Mouse (Mus musculus): ENCODE measurements around the gene Ralgapb. TPM values are rescaled to one million over a fixed set of nuclear protein-coding genes. Genes with fewer than 3 reads are reported as not detected.
A peak's percentile ranks its signal among the peaks of the same experiment; 100 is the strongest.

The Ralgapb gene
- polyA plus RNA-seq (2012; fragmentation: generic; extraction: Trizol), result 8.4 TPM
- long read RNA-seq, experiment 1, partial matches to known transcripts, result 0 of 2 reads
- long read RNA-seq, experiment 1, other reads (novel, unspliced or antisense), result 2 of 2 reads
- long read RNA-seq, experiment 2, full-length matches to known transcripts, result 4 of 14 reads
- long read RNA-seq, experiment 2, partial matches to known transcripts, result 7 of 14 reads
- long read RNA-seq, experiment 2, other reads (novel, unspliced or antisense), result 3 of 14 reads

DNA sequence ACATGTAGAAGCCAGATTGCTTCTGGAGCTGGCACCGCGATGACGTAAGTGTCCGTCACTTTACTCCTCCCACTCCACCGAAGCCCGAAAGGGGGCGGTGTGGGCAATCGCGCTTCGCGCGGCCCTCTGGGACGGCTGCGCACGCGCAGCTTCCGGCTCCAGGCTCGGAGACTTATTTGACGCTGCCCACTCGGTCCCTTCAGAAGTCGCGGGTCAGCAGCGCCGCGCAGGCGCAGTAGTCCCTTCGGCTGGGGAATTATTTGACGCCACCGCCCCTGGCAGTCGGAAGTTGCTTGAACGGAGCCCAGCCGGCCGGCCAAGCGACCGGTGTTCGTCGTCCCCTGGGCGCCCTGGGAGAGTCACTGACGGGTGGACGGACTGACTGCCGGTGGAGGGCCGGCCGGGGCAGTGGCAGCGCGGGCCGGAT is at the start of gene Ralgapb:
Ralgapb (plus strand) TSS at position 254 of the 427 bp plus-strand sequence.
- Histone ChIP-seq H3K79me2 (ENCODE audit: control insufficient read depth, insufficient read depth) (peaks cover 49% of the 10 kb centered on the region), H3ac (ENCODE audit: control insufficient read depth, insufficient read length, low read depth) (peak within 1 kb of the TSS; percentile 92), H3K4me3 (ENCODE audit: insufficient read depth, poor library complexity, severe bottlenecking) (peak within 1 kb of the TSS; percentile 87), H3K79me3 (ENCODE audit: low read depth) (peaks cover 41% of the 10 kb centered on the region), H3K27me3 (ENCODE audit: control insufficient read depth, insufficient read depth, insufficient read length) (peaks cover under 1% of the 10 kb centered on the region), H3K36me3 (ENCODE audit: control insufficient read depth, insufficient read depth) (no peaks in the 10 kb centered on the region)
- TF ChIP-seq CEBPB (IDR thresholded peaks at IDR 0.05; ENCODE audit: low read depth), result peak; percentile 14
- no peak for TF ChIP-seq MYOG (IDR thresholded peaks at IDR 0.05; ENCODE audit: control insufficient read depth, extremely low read depth, insufficient read length)
- TF ChIP-seq CTCF (IDR thresholded peaks at IDR 0.05; ENCODE audit: control insufficient read depth, insufficient read depth, insufficient read length), result peak; percentile 27

GRCm38 (mm10) chr2:158360873-158361677 is 48.6 kb upstream of the Ralgapb start:
- Histone ChIP-seq H3K27me3 (ENCODE audit: control insufficient read depth, insufficient read depth, insufficient read length) (no peaks in the 10 kb centered on the region), H3K4me3 (ENCODE audit: insufficient read depth, poor library complexity, severe bottlenecking) (peak overlapping the region; percentile 85), H3ac (ENCODE audit: control insufficient read depth, insufficient read length, low read depth) (peak overlapping the region; percentile 89), H3K79me3 (ENCODE audit: low read depth) (peaks cover 41% of the 10 kb centered on the region), H3K79me2 (ENCODE audit: control insufficient read depth, insufficient read depth) (peaks cover 52% of the 10 kb centered on the region), H3K36me3 (ENCODE audit: control insufficient read depth, insufficient read depth) (peaks cover 46% of the 10 kb centered on the region)
- TF ChIP-seq FOSL1 (IDR thresholded peaks at IDR 0.05; ENCODE audit: insufficient read depth, low read length, poor library complexity, severe bottlenecking) (no peak), CTCF (IDR thresholded peaks at IDR 0.05; ENCODE audit: control insufficient read depth, insufficient read depth, insufficient read length) (peak; percentile 68), MYOD1 (IDR thresholded peaks at IDR 0.05; ENCODE audit: control insufficient read depth, insufficient read length, low read depth) (no peak), MAX (IDR thresholded peaks at IDR 0.05) (peak; percentile 99), CEBPB (IDR thresholded peaks at IDR 0.05; ENCODE audit: low read depth) (no peak), MYOG (IDR thresholded peaks at IDR 0.05; ENCODE audit: control insufficient read depth, extremely low read depth, insufficient read length) (no peak), USF1 (IDR thresholded peaks at IDR 0.05; ENCODE audit: low read depth) (peak; percentile 1)

DNA sequence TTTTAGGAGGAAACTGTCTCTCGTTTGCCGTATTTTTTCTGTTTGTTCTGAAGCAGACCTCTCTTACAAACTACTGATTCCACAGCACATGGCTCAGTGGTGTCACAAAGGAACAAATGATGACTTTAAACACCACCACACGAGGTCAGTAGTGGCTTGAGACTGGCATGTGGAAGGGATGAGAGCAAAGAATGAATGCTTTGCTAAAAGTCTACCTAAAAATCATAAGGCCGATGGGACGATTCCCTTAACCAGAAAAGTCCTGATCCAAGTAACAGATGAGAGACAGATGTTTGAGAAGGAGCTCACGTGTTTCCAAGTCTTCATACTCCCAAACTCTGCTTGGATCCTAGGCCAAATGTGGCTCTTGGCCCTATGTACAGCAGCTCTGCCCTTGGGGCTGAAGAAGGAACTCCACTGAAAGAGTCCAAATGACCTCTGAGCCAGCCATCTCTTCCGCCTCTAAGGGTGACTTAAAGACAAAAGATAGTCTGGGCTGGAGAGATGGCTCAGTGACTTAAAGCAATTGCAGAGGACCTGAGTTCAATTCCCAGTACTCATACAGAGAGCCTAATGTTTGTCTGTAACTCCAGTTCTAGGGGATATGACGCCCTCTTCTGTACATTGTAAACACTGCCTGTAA is 47.8 kb upstream of the Ralgapb start:
- Histone ChIP-seq H3K4me3 (ENCODE audit: insufficient read depth, poor library complexity, severe bottlenecking) (peak overlapping the region; percentile 85), H3K27me3 (ENCODE audit: control insufficient read depth, insufficient read depth, insufficient read length) (peaks cover 5% of the 10 kb centered on the region), H3K79me3 (ENCODE audit: low read depth) (peaks cover 41% of the 10 kb centered on the region), H3ac (ENCODE audit: control insufficient read depth, insufficient read length, low read depth) (no peak overlapping the region), H3K36me3 (ENCODE audit: control insufficient read depth, insufficient read depth) (peaks cover 39% of the 10 kb centered on the region), H3K79me2 (ENCODE audit: control insufficient read depth, insufficient read depth) (peaks cover 46% of the 10 kb centered on the region)
- TF ChIP-seq USF1 (IDR thresholded peaks at IDR 0.05; ENCODE audit: low read depth) (no peak), MAX (IDR thresholded peaks at IDR 0.05) (no peak), CEBPB (IDR thresholded peaks at IDR 0.05; ENCODE audit: low read depth) (no peak), MYOD1 (IDR thresholded peaks at IDR 0.05; ENCODE audit: control insufficient read depth, insufficient read length, low read depth) (no peak), CTCF (IDR thresholded peaks at IDR 0.05; ENCODE audit: control insufficient read depth, insufficient read depth, insufficient read length) (no peak), MYOG (IDR thresholded peaks at IDR 0.05; ENCODE audit: control insufficient read depth, extremely low read depth, insufficient read length) (no peak), FOSL1 (IDR thresholded peaks at IDR 0.05; ENCODE audit: insufficient read depth, low read length, poor library complexity, severe bottlenecking) (no peak)

GRCm38 (mm10) chr2:158364175-158364574 is 45.5 kb upstream of the Ralgapb start:
- H3K79me3 ChIP-seq (ENCODE audit: low read depth), result peaks cover 21% of the 10 kb centered on the region
- no peak for TF ChIP-seq MYOD1 (IDR thresholded peaks at IDR 0.05; ENCODE audit: control insufficient read depth, insufficient read length, low read depth)
- no peak for TF ChIP-seq FOSL1 (IDR thresholded peaks at IDR 0.05; ENCODE audit: insufficient read depth, low read length, poor library complexity, severe bottlenecking)
- TF ChIP-seq MAX (IDR thresholded peaks at IDR 0.05), result no peak
- TF ChIP-seq CTCF (IDR thresholded peaks at IDR 0.05; ENCODE audit: control insufficient read depth, insufficient read depth, insufficient read length), result no peak
- no peak for TF ChIP-seq CEBPB (IDR thresholded peaks at IDR 0.05; ENCODE audit: low read depth)
- TF ChIP-seq MYOG (IDR thresholded peaks at IDR 0.05; ENCODE audit: control insufficient read depth, extremely low read depth, insufficient read length), result no peak
- TF ChIP-seq USF1 (IDR thresholded peaks at IDR 0.05; ENCODE audit: low read depth), result no peak
- peaks cover 15% of the 10 kb centered on the region for H3K36me3 ChIP-seq (ENCODE audit: control insufficient read depth, insufficient read depth)
- H3K79me2 ChIP-seq (ENCODE audit: control insufficient read depth, insufficient read depth), result peaks cover 22% of the 10 kb centered on the region
- H3ac ChIP-seq (ENCODE audit: control insufficient read depth, insufficient read length, low read depth), result no peak overlapping the region
- no peak overlapping the region for H3K4me3 ChIP-seq (ENCODE audit: insufficient read depth, poor library complexity, severe bottlenecking)
- H3K27me3 ChIP-seq (ENCODE audit: control insufficient read depth, insufficient read depth, insufficient read length), result peaks cover 5% of the 10 kb centered on the region

- peaks cover 10% of the 10 kb centered on the region for H3K79me3 ChIP-seq (ENCODE audit: low read depth)
- peaks cover 5% of the 10 kb centered on the region for H3K27me3 ChIP-seq (ENCODE audit: control insufficient read depth, insufficient read depth, insufficient read length)
- no peak overlapping the region for H3K4me3 ChIP-seq (ENCODE audit: insufficient read depth, poor library complexity, severe bottlenecking)
- peaks cover 11% of the 10 kb centered on the region for H3K79me2 ChIP-seq (ENCODE audit: control insufficient read depth, insufficient read depth)
- H3ac ChIP-seq (ENCODE audit: control insufficient read depth, insufficient read length, low read depth), result no peak overlapping the region
- peaks cover 4% of the 10 kb centered on the region for H3K36me3 ChIP-seq (ENCODE audit: control insufficient read depth, insufficient read depth)
- TF ChIP-seq CEBPB (IDR thresholded peaks at IDR 0.05; ENCODE audit: low read depth), result no peak
- no peak for TF ChIP-seq USF1 (IDR thresholded peaks at IDR 0.05; ENCODE audit: low read depth)
- TF ChIP-seq MYOG (IDR thresholded peaks at IDR 0.05; ENCODE audit: control insufficient read depth, extremely low read depth, insufficient read length), result no peak
- no peak for TF ChIP-seq CTCF (IDR thresholded peaks at IDR 0.05; ENCODE audit: control insufficient read depth, insufficient read depth, insufficient read length)
- TF ChIP-seq FOSL1 (IDR thresholded peaks at IDR 0.05; ENCODE audit: insufficient read depth, low read length, poor library complexity, severe bottlenecking), result no peak
- no peak for TF ChIP-seq MAX (IDR thresholded peaks at IDR 0.05)
- no peak for TF ChIP-seq MYOD1 (IDR thresholded peaks at IDR 0.05; ENCODE audit: control insufficient read depth, insufficient read length, low read depth)
Measured at GRCm38 (mm10) chr2:158365099-158365850, 44.4 kb upstream of the Ralgapb start.
